Mouse (Mus musculus) neural tube, embryonic 11.5 days (tissue): ENCODE measurements around the gene Fmnl2. TPM values are rescaled to one million over a fixed set of nuclear protein-coding genes. Genes with fewer than 3 reads are reported as not detected.

Experiments
- ATAC-seq: fragments of 200-750 bp; cut with Nextera tagmentation; 2 replicates; pipeline ENCODE4 v1.8.0; 2017; ENCODE audit warnings: moderate number of reproducible peaks, mild to moderate bottlenecking, moderate TSS enrichment, moderate library complexity; ENCODE audit not compliant: insufficient read depth, low FRiP score, low TSS enrichment
- DNase-seq: peaks from one replicate; pipeline ENCODE4 v3.0.0-alpha.2; 2015; ENCODE audit warnings: low spot score
- H3K27ac ChIP-seq: fragments of 300-500 bp; sonication (generic); 2 replicates; pipeline ENCODE4 v1.5.1; 2014; ENCODE audit warnings: low read depth, mild to moderate bottlenecking, low read length
- H3K27me3 ChIP-seq: fragments of 300-500 bp; sonication (generic); 2 replicates; pipeline ENCODE4 v1.6.1; 2014; ENCODE audit warnings: mild to moderate bottlenecking, low read length, mixed read lengths; ENCODE audit not compliant: control insufficient read depth, insufficient read depth
- H3K36me3 ChIP-seq: fragments of 300-500 bp; sonication (generic); 2 replicates; pipeline ENCODE4 v1.6.1; 2014; ENCODE audit warnings: mild to moderate bottlenecking, low read length, moderate library complexity, mixed read lengths; ENCODE audit not compliant: control insufficient read depth, insufficient read depth
- H3K4me1 ChIP-seq: fragments of 300-500 bp; sonication (generic); 2 replicates; pipeline ENCODE4 v1.6.1; 2014; ENCODE audit warnings: low read length, mixed read lengths; ENCODE audit not compliant: control insufficient read depth, insufficient read depth
- H3K4me2 ChIP-seq: fragments of 300-500 bp; sonication (generic); 2 replicates; pipeline ENCODE4 v1.6.1; 2014; ENCODE audit warnings: low read depth, mild to moderate bottlenecking, moderate library complexity
- H3K4me3 ChIP-seq: fragments of 300-500 bp; sonication (generic); 2 replicates; pipeline ENCODE4 v1.5.1; 2014; ENCODE audit warnings: low read depth, low read length
- H3K9ac ChIP-seq: fragments of 300-500 bp; sonication (generic); 2 replicates; pipeline ENCODE4 v1.6.1; 2014; ENCODE audit warnings: mild to moderate bottlenecking, low read length
- H3K9me3 ChIP-seq: fragments of 300-500 bp; sonication (generic); 2 replicates; pipeline ENCODE4 v1.6.1; 2016; ENCODE audit warnings: low read length; ENCODE audit not compliant: control insufficient read depth
- WGBS: fragments of 180-500 bp; shearing (Covaris S2); extraction: QIAGEN DNeasy Blood & Tissue Kit; methylation state at CpG from one replicate; pipeline ENCODE4 v1.1.7; 2014; 5-methylcytosine and 5-hydroxymethylcytosine counted together
- polyA plus RNA-seq: library from polyadenylated mRNA; unstranded; fragments of >200 nt; fragmentation: Nextera tagmentation; extraction: Ambion mirVana; gene quantifications from 2 replicates; pipeline ENCODE4 v1.2.1, GENCODE M21; 2014

The Fmnl2 gene
- polyA plus RNA-seq, 1 experiment from 2014 or later: 7.8 TPM

DNA sequence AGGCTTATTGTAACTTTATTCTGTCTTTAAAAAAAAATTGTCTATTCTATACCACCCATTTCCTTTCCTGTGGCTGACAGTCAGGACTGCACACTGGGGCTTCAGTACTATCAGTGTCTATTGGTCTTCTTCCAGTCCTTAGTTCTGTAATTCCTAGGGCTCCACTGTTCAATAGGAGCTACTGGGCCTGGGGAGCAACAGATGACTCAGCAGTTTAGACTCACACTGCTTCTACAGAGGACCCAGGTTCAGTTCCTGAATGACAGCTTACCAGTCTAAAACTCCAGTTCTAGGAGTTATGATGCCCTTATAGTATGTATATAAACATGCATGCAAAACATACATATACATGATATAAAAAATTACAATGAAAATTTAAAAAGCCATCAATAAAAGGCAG lies 289.2 kb downstream of the Fmnl2 start:
- Histone ChIP-seq H3K4me2 (no peak overlapping the region), H3K9me3 (no peaks in the 10 kb centered on the region), H3K4me3 (no peak overlapping the region), H3K4me1 (no peaks in the 10 kb centered on the region), H3K27ac (no peak overlapping the region), H3K36me3 (peaks cover 2% of the 10 kb centered on the region), H3K9ac (no peak overlapping the region), H3K27me3 (no peaks in the 10 kb centered on the region)
- ATAC-seq (no peak), DNase-seq (no peak)

DNA sequence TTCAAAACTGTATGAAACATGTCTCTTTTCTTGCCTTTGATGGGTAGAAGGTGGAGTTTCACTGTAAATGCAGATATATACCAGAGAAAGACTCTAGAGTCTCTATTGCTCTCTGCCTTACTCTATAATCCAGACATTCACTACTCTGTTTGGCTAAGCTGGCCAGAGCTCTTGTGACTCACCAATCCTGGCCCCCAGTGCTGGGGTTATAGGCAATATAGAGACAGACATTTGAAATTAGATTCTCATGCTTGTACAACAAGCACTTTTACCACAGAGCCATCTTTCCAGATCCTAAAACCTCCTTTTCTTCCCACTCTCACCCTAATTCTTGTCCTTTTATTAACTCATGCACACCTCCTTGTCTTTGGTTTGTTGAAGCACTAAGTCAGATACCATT lies 316.3 kb downstream of the Fmnl2 start:
- H3K4me3 ChIP-seq: no peak overlapping the region
- H3K4me1 ChIP-seq: no peaks in the 10 kb centered on the region
- no peak overlapping the region for H3K9ac ChIP-seq
- no peaks in the 10 kb centered on the region for H3K9me3 ChIP-seq
- H3K36me3 ChIP-seq: no peaks in the 10 kb centered on the region
- no peak for ATAC-seq
- H3K27me3 ChIP-seq: no peaks in the 10 kb centered on the region
- H3K4me2 ChIP-seq: no peak overlapping the region
- no peak for DNase-seq
- no peak overlapping the region for H3K27ac ChIP-seq

DNA sequence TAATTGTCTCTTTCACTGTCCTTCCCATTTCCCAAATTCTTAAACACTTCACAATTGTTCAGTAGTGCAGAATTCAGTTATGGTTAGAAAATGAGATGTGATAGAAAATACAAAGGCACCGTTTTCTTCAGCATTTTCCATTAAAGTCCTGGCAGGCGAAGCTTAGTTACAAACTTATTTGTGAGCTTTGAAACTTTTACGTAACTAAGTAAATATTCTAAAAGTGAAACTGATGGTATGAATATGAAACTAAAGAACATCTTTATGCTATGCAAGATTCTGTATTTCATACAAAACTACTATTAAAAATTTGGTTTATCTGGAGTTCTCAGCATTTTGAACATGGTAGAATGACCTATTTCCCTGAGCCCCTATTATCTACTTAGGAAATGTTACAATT lies 321.3 kb downstream of the Fmnl2 start:
- no peak overlapping the region for H3K27ac ChIP-seq
- DNase-seq (no peak), ATAC-seq (no peak)
- H3K4me3 ChIP-seq: no peak overlapping the region
- no peak overlapping the region for H3K4me2 ChIP-seq
- 92% methylated on average over 3 of the region's 3 CpGs for WGBS
- no peaks in the 10 kb centered on the region for H3K4me1 ChIP-seq
- H3K9ac ChIP-seq: no peak overlapping the region
- H3K36me3 ChIP-seq: no peaks in the 10 kb centered on the region
- no peaks in the 10 kb centered on the region for H3K9me3 ChIP-seq
- no peaks in the 10 kb centered on the region for H3K27me3 ChIP-seq

DNA sequence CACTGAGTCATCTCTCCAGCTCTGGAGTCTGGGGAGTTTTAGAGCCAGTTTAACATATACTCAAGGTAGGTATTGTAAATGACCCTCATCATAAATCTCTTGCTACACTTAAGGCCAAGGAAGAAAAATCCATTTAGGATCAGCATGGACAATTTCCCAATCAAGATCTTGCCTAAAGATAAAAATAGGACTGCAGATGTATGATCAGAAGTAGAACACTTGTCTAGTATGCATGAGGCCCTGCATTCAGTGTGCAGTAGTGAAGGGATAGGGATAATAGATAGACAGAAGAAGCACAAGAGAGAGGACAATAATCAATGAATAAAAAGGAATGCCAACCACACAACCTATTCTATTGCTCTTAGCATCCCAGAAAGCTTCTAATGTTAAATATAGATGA lies 322.2 kb downstream of the Fmnl2 start:
- H3K4me3 ChIP-seq: no peak overlapping the region
- no peak overlapping the region for H3K4me2 ChIP-seq
- H3K27me3 ChIP-seq: no peaks in the 10 kb centered on the region
- H3K9me3 ChIP-seq: no peaks in the 10 kb centered on the region
- no peak overlapping the region for H3K27ac ChIP-seq
- no peaks in the 10 kb centered on the region for H3K4me1 ChIP-seq
- no peak for DNase-seq
- H3K36me3 ChIP-seq: no peaks in the 10 kb centered on the region
- ATAC-seq: no peak
- H3K9ac ChIP-seq: no peak overlapping the region

Other genes with a start within 250 kb of the Fmnl2 start
- 3.2 and 4.3 TPM in 2 replicates for gene Cacnb4, start 181.0 kb upstream of the Fmnl2 start, polyA plus RNA-seq
- 45.8 and 46.1 TPM in 2 replicates for gene Stam2, start 115.6 kb upstream of the Fmnl2 start, polyA plus RNA-seq